Mouse (Mus musculus) right cerebral cortex, postnatal 25 days (tissue): ENCODE measurements around the gene Fahd1.

Experiments
- DNase-seq: peaks from one replicate; pipeline ENCODE4 v3.0.0; 2022

The Fahd1 gene

GRCm38 (mm10) chr17:24850065-24850772, at the start of gene Fahd1:
Gene Fahd1, minus strand, starts transcription at chr17:24850364.
- DNase-seq = peak; percentile 96

- no peak for DNase-seq
These were observed 49.0 kb upstream of the Fahd1 start for GRCm38 (mm10) chr17:24899153-24899552.

- DNase-seq = no peak
These were observed 48.1 kb upstream of the Fahd1 start for GRCm38 (mm10) chr17:24898041-24898854.

DNA sequence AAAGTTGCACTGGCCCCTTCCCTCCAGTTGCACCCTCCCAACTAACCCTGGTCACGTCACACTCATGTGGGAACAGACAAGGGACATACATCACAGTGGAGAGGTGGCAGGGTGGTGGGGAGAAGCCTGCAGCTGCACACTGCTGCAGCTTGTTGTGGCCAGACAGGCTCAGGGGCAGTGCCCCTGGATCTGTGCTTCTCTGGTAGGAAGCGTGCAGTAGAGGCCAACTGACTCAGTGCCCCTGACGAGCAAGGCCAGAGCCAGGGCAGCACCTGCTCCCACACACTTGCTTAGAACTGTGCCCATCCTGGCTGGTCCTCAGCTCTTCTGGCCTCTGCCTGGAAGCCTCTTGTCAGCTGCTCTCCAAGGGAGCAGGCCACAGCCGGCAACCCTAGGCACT, 47.4 kb upstream of the Fahd1 start:
- DNase-seq = no peak

GRCm38 (mm10) chr17:24896993-24897269, 46.8 kb upstream of the Fahd1 start:
- DNase-seq = no peak

DNA sequence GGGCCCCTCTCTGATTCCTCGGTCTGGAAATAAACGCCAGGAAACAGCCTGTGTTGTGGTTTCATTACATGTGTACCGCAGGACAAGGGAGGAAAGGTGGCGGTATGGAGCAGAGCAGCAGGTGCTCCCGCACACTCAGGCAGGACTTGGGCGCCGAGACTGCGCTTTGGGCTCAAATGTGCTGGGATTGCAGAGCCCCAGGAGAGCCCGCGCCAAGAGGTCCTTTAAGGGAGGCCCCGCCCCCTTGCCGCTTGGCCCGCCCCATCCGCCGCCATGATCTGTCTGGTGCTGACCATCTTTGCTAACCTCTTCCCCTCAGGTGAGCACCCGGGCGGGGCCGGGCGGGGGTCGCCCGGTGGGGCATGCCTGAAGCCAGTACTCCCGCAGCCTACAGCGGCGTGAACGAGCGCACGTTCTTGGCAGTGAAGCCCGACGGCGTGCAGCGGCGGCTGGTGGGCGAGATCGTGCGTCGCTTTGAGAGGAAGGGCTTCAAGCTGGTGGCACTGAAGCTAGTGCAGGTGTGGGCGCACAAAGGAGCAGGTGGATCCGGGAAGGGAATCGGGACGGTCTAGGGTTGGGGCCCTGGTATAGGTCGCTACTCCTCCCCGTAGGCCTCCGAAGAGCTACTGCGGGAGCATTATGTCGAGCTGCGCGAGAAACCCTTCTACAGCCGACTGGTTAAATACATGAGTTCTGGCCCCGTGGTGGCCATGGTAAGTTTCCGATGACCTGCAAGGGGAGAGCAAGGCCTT, 46.3 kb upstream of the Fahd1 start, which contains the start of gene Nme3:
Nme3 (plus strand) TSS at position 260 of the 752 bp plus-strand sequence.
- peak; percentile 75 for DNase-seq

DNA sequence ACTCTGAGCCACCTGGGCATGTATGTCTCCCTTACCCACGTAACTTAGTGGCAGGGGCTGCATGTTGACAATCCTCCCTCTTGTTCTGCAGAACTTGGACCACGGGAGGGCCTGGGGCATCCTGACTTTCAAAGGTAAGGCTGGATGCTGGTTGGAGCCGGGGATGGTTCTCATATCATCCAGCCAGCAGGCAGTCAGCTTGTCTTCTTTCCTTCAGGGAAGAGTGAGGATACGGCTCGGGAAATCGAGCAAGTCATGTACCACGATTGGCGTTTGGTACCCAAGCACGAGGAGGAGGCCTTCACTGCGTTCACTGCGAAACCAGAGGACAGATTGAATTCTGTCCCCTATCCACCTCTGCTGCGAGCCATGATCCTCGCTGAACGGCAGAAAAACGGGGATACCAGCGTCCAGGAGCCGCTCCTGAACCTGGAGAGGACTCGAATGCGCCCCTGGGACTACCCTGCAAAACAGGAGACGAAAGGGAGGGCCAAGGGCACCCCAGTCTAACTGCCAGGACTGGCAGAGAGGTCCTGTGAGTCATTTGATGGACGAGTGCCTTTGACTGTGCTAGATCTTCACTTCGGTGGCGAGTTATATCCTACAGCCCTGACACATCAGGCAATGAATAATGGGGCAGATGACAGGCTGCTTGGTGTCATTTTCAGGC, 45.5 kb upstream of the Fahd1 start:
- DNase-seq = no peak

- peak; percentile 86 for DNase-seq
These were observed 44.9 kb upstream of the Fahd1 start, which contains the start of the genes Eme2 and Mrps34 for GRCm38 (mm10) chr17:24894995-24895547. Gene Eme2, minus strand, starts transcription at chr17:24895087. Gene Mrps34, plus strand, starts transcription at chr17:24895116.

- no peak for DNase-seq
These were observed 44.2 kb upstream of the Fahd1 start for GRCm38 (mm10) chr17:24894061-24894994.

GRCm38 (mm10) chr17:24893276-24893675, 43.1 kb upstream of the Fahd1 start:
- DNase-seq = no peak

DNA sequence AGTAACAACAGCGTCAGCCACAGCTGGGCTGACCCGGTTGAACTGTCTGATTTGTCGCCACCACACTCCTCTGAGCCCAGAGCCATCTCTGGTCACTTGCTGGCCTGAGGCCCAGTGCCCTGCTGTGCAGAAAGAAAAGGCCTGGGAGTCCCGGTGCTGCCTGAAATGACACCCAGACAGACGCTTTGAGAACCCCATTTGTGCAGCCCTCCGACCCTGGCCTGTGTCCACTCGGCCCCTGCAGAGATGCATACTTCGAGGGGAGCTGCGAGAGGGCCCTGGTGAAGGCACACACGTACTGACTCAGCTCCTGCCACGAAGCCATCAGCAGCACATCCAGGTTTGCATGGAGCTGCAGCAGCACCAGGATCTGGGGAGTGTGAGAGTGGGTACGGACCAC, 42.6 kb upstream of the Fahd1 start:
- DNase-seq = no peak

DNA sequence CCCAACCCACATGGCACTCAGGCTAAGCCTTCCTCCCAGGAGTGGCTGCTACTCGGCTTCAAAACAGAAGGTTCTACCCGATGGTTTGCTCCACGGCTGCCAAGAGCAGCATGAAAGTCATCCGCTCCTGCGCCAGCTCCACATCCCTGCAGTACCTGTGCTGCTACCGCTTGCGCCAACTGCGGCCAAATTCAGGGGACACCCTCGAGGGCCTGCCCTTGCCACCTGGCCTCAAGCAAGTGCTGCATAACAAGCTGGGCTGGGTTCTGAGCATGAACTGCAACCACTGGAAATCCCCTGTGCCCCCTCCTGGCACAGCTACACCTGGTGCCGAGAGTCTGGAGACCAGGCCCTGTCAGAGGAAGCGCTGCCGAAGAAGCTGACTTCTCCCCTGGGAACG, 41.2 kb upstream of the Fahd1 start:
- no peak for DNase-seq

- DNase-seq = no peak
These were observed 40.3 kb upstream of the Fahd1 start for GRCm38 (mm10) chr17:24890151-24891092.

DNA sequence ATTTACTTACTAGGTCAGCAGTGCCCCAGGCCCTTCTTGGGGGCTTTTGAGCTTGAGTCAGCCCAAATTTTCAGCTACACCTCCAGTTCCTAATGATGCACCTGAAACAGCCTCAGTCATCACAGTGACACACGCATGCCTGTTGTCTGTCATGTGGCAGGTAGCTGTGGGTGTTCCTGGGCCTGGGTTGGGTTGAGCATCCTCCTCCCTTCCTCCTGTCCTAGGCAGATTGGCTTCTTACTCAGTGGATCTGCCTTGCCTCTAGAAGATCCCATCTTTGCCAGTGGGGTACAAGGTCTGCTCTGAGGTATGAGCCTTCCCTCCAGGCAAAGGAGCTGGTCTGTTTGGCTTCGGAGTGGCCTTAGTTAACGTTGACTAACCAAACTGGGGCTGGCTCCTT, 38.7 kb upstream of the Fahd1 start:
- DNase-seq = no peak

DNA sequence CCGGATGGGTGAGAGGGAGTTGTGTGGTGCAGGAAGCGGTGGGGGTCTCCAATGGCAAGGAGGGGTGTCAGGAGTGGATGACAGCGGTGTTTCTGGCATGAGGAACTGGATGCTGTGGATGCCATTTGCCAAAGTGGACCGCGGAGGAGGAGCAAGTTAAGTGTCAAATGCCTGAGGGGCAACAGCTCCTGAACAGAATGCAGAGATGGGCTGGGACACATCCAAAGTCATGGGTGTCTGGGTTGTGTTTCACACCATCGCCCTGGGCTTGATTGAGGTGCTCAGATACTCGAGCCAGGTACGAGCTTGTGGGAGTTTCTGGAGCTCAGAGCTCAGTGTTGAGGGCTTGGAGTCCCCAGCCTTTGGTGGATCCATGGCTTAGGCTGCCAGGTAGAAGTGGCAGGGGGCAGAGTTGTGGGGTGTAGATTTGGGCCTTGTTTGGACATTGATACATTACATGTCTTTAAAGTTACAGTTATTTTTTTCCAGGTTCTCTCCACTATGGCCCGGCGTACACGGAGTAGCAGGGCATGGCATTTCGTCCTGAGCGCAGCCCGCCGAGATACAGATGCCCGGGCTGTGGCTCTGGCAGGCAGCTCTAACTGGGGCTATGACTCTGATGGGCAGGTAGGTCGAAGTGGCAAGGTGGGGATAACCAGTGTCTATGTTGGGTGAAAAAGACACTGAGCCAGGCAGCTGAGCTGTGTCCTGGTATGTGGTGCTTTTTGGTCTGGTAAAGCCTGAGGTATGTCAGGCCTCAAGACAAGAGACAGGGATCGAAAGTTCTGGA, 37.3 kb upstream of the Fahd1 start:
- no peak for DNase-seq

DNA sequence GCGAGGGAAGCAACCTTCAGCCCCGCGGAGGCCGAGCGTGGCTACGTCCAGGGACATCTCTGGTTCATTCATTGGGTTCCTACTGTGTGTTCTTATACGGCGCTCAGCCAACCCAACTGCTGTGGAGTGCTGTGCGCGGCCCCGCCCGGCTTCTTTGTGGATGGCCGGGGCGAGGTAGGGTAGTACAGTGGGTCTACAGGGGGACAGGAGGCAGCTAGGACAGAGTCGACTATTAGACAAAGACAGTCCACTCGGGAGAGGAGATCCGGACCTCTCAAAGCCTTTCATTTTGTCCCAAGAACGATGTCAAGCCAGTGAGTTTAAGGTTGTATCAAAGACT, 36.7 kb upstream of the Fahd1 start:
- DNase-seq = no peak

DNA sequence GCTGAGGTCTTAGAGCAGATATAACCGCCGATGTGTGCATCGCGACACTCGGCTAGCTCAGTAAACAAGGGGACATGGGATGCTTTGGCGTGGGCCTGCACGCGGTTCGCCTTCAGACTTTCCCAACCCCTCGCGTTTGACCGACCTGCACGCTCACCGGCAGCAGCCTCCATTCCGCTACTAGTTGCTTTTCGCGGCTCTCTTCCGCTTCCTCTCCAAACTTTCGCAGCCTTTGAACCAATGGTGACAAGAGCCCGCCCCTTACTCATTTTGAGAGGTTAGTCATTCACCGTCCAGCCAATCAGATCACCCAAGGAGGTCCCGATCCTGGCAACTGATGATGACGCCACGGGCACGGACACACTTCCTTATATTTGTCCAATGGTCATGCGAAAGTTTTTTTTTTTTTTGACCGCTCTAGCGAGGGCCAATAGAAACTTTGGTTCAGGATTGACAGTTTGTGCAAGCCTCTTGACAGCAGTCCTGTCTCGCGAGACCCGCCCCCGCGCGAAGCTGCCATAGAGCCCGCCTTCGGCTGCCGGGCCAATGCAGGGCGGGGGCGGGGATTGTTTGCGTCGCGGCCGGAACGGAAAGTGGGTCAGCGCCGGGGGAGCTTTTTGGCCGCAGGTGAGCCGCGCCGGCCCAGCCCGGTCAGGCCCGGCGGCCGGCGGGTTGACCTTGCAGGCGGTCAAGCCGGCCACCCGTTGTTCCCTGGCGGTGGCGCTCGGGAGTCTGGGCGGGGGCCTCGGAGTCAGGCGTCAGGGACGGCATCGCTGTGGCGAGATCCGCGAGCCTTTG, 36.2 kb upstream of the Fahd1 start, which contains the start of the genes Nubp2 and Spsb3:
Nubp2 (minus strand) TSS at position 216 of the 798 bp plus-strand sequence.
Spsb3 (plus strand) TSS at position 510 of the 798 bp plus-strand sequence.
- peak; percentile 98 for DNase-seq

GRCm38 (mm10) chr17:24885356-24886133, 35.4 kb upstream of the Fahd1 start:
- DNase-seq = no peak
